Mouse (Mus musculus): Measurements from ENCODE around the gene Usp6nl.
A peak's percentile ranks its signal among the peaks of the same experiment; 100 is the strongest.

The Usp6nl gene

GRCm38 (mm10) chr2:6378590-6379205 lies 56.2 kb downstream of the Usp6nl start:
- DNase-seq, result no peak

- DNase-seq, result no peak
These were observed 57.3 kb downstream of the Usp6nl start for GRCm38 (mm10) chr2:6379731-6380212.

GRCm38 (mm10) chr2:6380401-6380800 lies 57.9 kb downstream of the Usp6nl start:
- DNase-seq, result no peak

GRCm38 (mm10) chr2:6384407-6385146 lies 62.1 kb downstream of the Usp6nl start:
- no peak for DNase-seq

GRCm38 (mm10) chr2:6389162-6389561 lies 66.7 kb downstream of the Usp6nl start:
- no peak for DNase-seq

- no peak for DNase-seq
These were observed 68.8 kb downstream of the Usp6nl start for GRCm38 (mm10) chr2:6391261-6391660.

- DNase-seq, result no peak
These were observed 69.5 kb downstream of the Usp6nl start for GRCm38 (mm10) chr2:6391940-6392339.

- DNase-seq, result no peak
These were observed 73.6 kb downstream of the Usp6nl start for GRCm38 (mm10) chr2:6395851-6396625.

GRCm38 (mm10) chr2:6396626-6397146 lies 74.2 kb downstream of the Usp6nl start:
- no peak for DNase-seq

GRCm38 (mm10) chr2:6397166-6397565 lies 74.7 kb downstream of the Usp6nl start:
- DNase-seq, result no peak

GRCm38 (mm10) chr2:6398826-6399225 lies 76.4 kb downstream of the Usp6nl start:
- DNase-seq, result no peak

- no peak for DNase-seq
These were observed 78.6 kb downstream of the Usp6nl start for GRCm38 (mm10) chr2:6401039-6401438.

- DNase-seq, result no peak
These were observed 80.9 kb downstream of the Usp6nl start for GRCm38 (mm10) chr2:6403375-6403774.

- no peak for DNase-seq
These were observed 81.5 kb downstream of the Usp6nl start for GRCm38 (mm10) chr2:6403991-6404390.

GRCm38 (mm10) chr2:6404627-6405026 lies 82.2 kb downstream of the Usp6nl start:
- DNase-seq, result no peak

- DNase-seq, result peak; percentile 88
These were observed 82.9 kb downstream of the Usp6nl start for GRCm38 (mm10) chr2:6405059-6406033.

- no peak for DNase-seq
These were observed 85.2 kb downstream of the Usp6nl start for GRCm38 (mm10) chr2:6407711-6408110.

GRCm38 (mm10) chr2:6412645-6413044 lies 90.2 kb downstream of the Usp6nl start:
- no peak for DNase-seq

GRCm38 (mm10) chr2:6413723-6414122 lies 91.3 kb downstream of the Usp6nl start:
- DNase-seq, result no peak

- DNase-seq, result no peak
These were observed 91.9 kb downstream of the Usp6nl start for GRCm38 (mm10) chr2:6414400-6414799.

GRCm38 (mm10) chr2:6417158-6417557 lies 94.7 kb downstream of the Usp6nl start:
- no peak for DNase-seq
